Mouse (Mus musculus) central nervous system, embryonic 11.5 days (tissue): Measurements from ENCODE around the gene Cdc20. TPM values are rescaled to one million over a fixed set of nuclear protein-coding genes. Genes with fewer than 3 reads are reported as not detected.

ENCODE experiments used
- polyA plus RNA-seq: library from polyadenylated mRNA; depleted of rRNA; stranded (reverse); fragments of >200 nt; gene quantifications from 2 replicates; pipeline ENCODE4 v1.2.3, GENCODE M21; 2012; rRNA removed

Cdc20 gene
- polyA plus RNA-seq = 187 and 193 TPM in 2 replicates

GRCm38 (mm10) chr4:118436820-118437603 lies at the start of gene Cdc20:
Gene Cdc20 (minus strand): TSS chr4:118437352.

DNA sequence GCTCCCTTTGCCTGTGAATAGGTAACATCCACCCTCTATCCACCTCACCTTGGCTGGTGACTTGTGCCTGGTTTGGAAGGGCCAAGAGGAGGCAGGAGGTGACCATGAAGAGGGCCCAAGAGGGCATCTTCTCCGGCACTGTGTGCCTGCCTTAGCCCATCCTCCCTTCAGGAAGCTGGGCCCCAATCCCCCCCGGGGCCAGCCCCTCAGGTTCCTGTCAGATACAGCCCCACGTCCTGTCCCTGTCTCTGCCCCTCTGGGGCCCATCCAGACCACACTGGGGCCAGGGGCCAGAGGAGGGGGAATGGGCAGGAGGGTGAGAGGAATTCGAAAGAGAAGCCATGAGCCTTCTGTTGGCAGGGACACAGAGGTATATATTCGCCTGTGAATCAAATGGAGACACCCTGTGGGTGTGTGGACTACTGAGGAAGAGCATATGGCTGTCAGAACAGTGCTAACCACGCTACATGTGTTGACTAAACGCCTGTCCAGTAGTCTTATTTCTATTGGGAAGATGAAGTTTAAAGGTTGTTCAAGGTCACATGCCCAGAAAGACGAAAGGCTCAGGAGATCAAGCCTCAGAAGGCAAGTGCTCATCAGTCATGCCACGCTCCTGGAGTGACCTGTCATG lies 20.3 kb upstream of the Cdc20 start, which contains the start of gene Mpl:
Mpl (minus strand) TSS at position 169 of the 631 bp plus-strand sequence.

GRCm38 (mm10) chr4:118427768-118428451 lies 9.2 kb downstream of the Cdc20 start, which contains the start of gene Elovl1:
Gene Elovl1 (plus strand): TSS chr4:118428093.

DNA sequence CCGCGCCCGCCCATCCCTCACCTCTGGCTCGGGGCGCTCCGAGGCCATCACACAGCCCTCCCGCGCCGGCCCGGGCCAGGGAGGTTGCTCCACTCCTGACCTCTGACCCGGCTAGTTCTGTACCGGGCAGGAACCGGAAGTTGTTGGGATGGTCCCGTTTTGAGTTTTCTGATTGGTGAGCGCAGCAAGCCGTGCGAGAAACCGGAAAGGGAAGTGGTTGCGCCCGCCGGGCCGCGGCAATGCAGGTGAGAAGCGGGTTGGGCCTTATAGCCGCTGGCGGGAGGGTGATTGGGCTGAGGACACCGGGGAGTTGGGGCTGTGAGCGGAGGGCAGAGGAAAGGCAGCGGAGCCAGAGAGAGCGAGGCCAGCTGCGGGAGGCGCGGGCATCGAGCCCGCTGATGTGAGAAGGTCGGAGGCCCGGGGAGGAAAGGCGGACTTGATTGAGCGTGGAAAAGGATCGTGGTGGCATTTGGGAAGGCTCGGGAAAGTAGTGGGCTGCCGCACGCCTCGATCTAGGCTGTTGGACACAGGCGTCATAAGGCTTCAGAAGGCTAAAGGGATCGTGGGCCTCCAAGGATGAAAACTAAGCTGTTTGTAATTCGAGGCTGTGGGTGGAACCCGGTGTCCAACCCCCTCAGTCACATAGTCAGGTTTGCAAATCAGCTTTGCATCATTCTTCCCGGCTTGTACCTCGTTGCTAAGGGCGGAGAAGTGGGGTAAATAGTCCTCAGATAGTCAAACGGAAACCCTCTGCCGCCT lies 27.8 kb downstream of the Cdc20 start, which contains the start of the genes Szt2 and Med8:
Szt2 (minus strand) TSS at position 132 of the 759 bp plus-strand sequence.
Med8 (plus strand) TSS at position 196 of the 759 bp plus-strand sequence.

Other genes with a start within 250 kb of the Cdc20 start
- 72.6 and 95.1 TPM in 2 replicates for gene Ptprf, start 145.9 kb downstream of the Cdc20 start, polyA plus RNA-seq
- gene Szt2, start 28.1 kb downstream of the Cdc20 start, polyA plus RNA-seq = 34.0 and 37.1 TPM in 2 replicates
- 112 and 113 TPM in 2 replicates for gene Med8, start 28.0 kb downstream of the Cdc20 start, polyA plus RNA-seq
- 27.5 and 54.4 TPM in 2 replicates for gene Elovl1, start 9.3 kb downstream of the Cdc20 start, polyA plus RNA-seq
- gene Mpl, start 20.2 kb upstream of the Cdc20 start, polyA plus RNA-seq = 1.3 and 1.7 TPM in 2 replicates
- 18.1 and 21.1 TPM in 2 replicates for gene Tie1, start 52.7 kb upstream of the Cdc20 start, polyA plus RNA-seq
- gene 2610528J11Rik, start 89.6 kb upstream of the Cdc20 start, polyA plus RNA-seq = 0.68 and 0.78 TPM in 2 replicates
- gene Tmem125, start 106.7 kb upstream of the Cdc20 start, polyA plus RNA-seq = 0.32 and 0.47 TPM in 2 replicates
- 0.70 and 0.80 TPM in 2 replicates for gene Cfap57, start 183.4 kb upstream of the Cdc20 start, polyA plus RNA-seq
- gene Ebna1bp2, start 183.4 kb upstream of the Cdc20 start, polyA plus RNA-seq = 115 and 163 TPM in 2 replicates
- gene Olfr62, start 221.6 kb upstream of the Cdc20 start, polyA plus RNA-seq = not detected in 2 replicates